ENCODE assay signal across 11 mouse cellular contexts in genomic region chr5:110362813-110363178, GRCm38 (mm10). TPM values are rescaled to one million over a fixed set of nuclear protein-coding genes. Genes with fewer than 3 reads are reported as not detected.
DNase-seq lines count a peak whose midpoint lies in the region; ATAC-seq lines count a peak whose summit lies in the region.
"Had no signal": no experiment of that assay in that cellular context is flagged by ENCODE, and none has a peak within 500 bp of the region (broad histone marks: within the 10 kb centered on the region; RNA-seq: fewer than 3 reads in every experiment).

No protein-coding gene starts in this region.

- DNase-seq in heart, adult 8-10 months (ENCODE audit: low spot score), result no peak
- DNase-seq in hindbrain, embryonic 10.5 days (ENCODE audit: low spot score), result no peak
- DNase-seq in mesoderm, embryonic 11.5 days (ENCODE audit: low read depth, low spot score), result peak; percentile 58
- no peak for DNase-seq in gastrocnemius, adult 8-10 months (ENCODE audit: low spot score in 2 of 2)
- DNase-seq in cerebellum, adult 11 months, result no peak
- DNase-seq in kidney, postnatal 10 days, result no peak

- H3K4me1 ChIP-seq in heart, embryonic 14.5 days (ENCODE audit: control insufficient read depth in 2 of 2, insufficient read depth in 2 of 2, low read length in 2 of 2), result peaks cover 0 to 7% of the 10 kb centered on the region in 2 experiments; a peak in 2 of 4 replicates
- peaks cover 15% of the 10 kb centered on the region for H3K4me1 ChIP-seq in hindbrain, embryonic 10.5 days (replicated peaks)

- H3K27ac ChIP-seq in heart, embryonic 14.5 days (replicated peaks in 1 of 2; ENCODE audit: control insufficient read depth in 1 of 2, insufficient read depth in 1 of 2, low read depth in 2 of 2, low read length in 2 of 2), result peak overlapping the region in 1 of 2 experiments; percentile 55; a peak in 1 of 4 replicates
- peak overlapping the region; percentile 77 for H3K27ac ChIP-seq in hindbrain, embryonic 10.5 days

- H3K4me2 ChIP-seq in heart, embryonic 14.5 days (ENCODE audit: low read length), result peak overlapping the region; percentile 94

- peaks cover 10% of the 10 kb centered on the region for H3K36me3 ChIP-seq in heart, embryonic 14.5 days (ENCODE audit: control insufficient read depth, insufficient read depth, low read length)
- peaks cover 35% of the 10 kb centered on the region for H3K36me3 ChIP-seq in hindbrain, embryonic 10.5 days

- no peak; the same call in 1 of the 2 replicates for ATAC-seq in heart, embryonic 14.5 days (ENCODE audit: insufficient number of reproducible peaks, insufficient read depth, low FRiP score, low read depth)
- peak; percentile 7 for ATAC-seq in activated CD4-positive, CD25-positive, alpha-beta regulatory T cell, adult 4 months

- peak overlapping the region; percentile 82 for H3K9ac ChIP-seq in heart, embryonic 14.5 days (ENCODE audit: low read length)

- H3K4me3 ChIP-seq in heart, embryonic 14.5 days (ENCODE audit: control insufficient read depth in 1 of 2, insufficient read depth in 1 of 2, low read depth in 1 of 2, low read length in 2 of 2), result peak overlapping the region; percentile 51 to 57
- peak overlapping the region; percentile 63 for H3K4me3 ChIP-seq in hindbrain, embryonic 10.5 days
- H3K4me3 ChIP-seq: myocyte had no signal

- H3K27me3 ChIP-seq in heart, embryonic 14.5 days (ENCODE audit: control insufficient read depth, insufficient read depth, low read length), result no peaks in the 10 kb centered on the region; the same call in 1 of the 2 replicates
- H3K27me3 ChIP-seq in hindbrain, embryonic 10.5 days (ENCODE audit: insufficient read depth, poor library complexity, severe bottlenecking), result peaks cover 32% of the 10 kb centered on the region
- H3K27me3 ChIP-seq: CH12.LX had no signal

- under 1% methylated on average over 28 of the region's 28 CpGs for WGBS in heart, embryonic 14.5 days
- WGBS in hindbrain, embryonic 10.5 days, result 2% methylated on average over 28 of the region's 28 CpGs

- H3K9me3 ChIP-seq in heart, embryonic 14.5 days (ENCODE audit: control insufficient read depth, low read length), result peaks cover 3% of the 10 kb centered on the region; the same call in 1 of the 2 replicates
- H3K9me3 ChIP-seq in hindbrain, embryonic 10.5 days, result no peaks in the 10 kb centered on the region

RNA-seq across cellular contexts. Expression of gene Lrcol1, which starts 18.3 kb away (rescaled TPM):
- not detected in 2 replicates for polyA plus RNA-seq in heart, embryonic 14.5 days (2014; fragmentation: Nextera tagmentation; extraction: Ambion mirVana)
- total RNA-seq in heart, adult 8-10 months (2022), result not detected
- not detected for polyA plus RNA-seq in activated CD4-positive, CD25-positive, alpha-beta regulatory T cell, adult 4 months (2017; shearing (Covaris generic))
- not detected in 2 replicates for polyA plus RNA-seq in hindbrain, embryonic 10.5 days (2016; fragmentation: Nextera tagmentation; extraction: Ambion mirVana)
- total RNA-seq in gastrocnemius, adult 8-10 months (2022), result not detected
- total RNA-seq: CH12.LX; common myeloid progenitor, adult 5-6 weeks had no signal
- polyA plus RNA-seq: myocyte had no signal

RNA-seq across cellular contexts. Expression of gene P2rx2, which starts 19.8 kb away (rescaled TPM):
- not detected in 2 replicates for polyA plus RNA-seq in heart, embryonic 14.5 days (2014; fragmentation: Nextera tagmentation; extraction: Ambion mirVana)
- not detected for total RNA-seq in heart, adult 8-10 months (2022)
- polyA plus RNA-seq in activated CD4-positive, CD25-positive, alpha-beta regulatory T cell, adult 4 months (2017; shearing (Covaris generic)), result not detected
- 0.57 and 0.92 TPM in 2 replicates for polyA plus RNA-seq in hindbrain, embryonic 10.5 days (2016; fragmentation: Nextera tagmentation; extraction: Ambion mirVana)
- not detected for total RNA-seq in gastrocnemius, adult 8-10 months (2022)
- total RNA-seq: CH12.LX had no signal
